Mouse (Mus musculus): ENCODE results near the gene Slc34a3. TPM values are rescaled to one million over a fixed set of nuclear protein-coding genes. Genes with fewer than 3 reads are reported as not detected.

The Slc34a3 gene
- polyA plus RNA-seq, 1 experiment, result 0.52 TPM

- no peak for DNase-seq (ENCODE audit: low read depth, low spot score)
- WGBS, result 1% methylated on average over 39 of the region's 39 CpGs
These were observed 21.2 kb upstream of the Slc34a3 start, which contains the start of gene Tmem203 for GRCm38 (mm10) chr2:25255284-25255779. TSS of gene Tmem203 (plus strand) at chr2:25255439.

GRCm38 (mm10) chr2:25252331-25252730 lies 18.2 kb upstream of the Slc34a3 start:
- WGBS, result 86% methylated on average over 1 of the region's 1 CpGs
- no peak for DNase-seq (ENCODE audit: low read depth, low spot score)

- 35% methylated on average over 10 of the region's 10 CpGs for WGBS
- no peak for DNase-seq (ENCODE audit: low read depth, low spot score)
These were observed 12.3 kb upstream of the Slc34a3 start, which contains the start of gene AL732309.1 for GRCm38 (mm10) chr2:25246183-25247072. TSS of gene AL732309.1 (minus strand) at chr2:25246863.

GRCm38 (mm10) chr2:25244144-25244543 lies 10.0 kb upstream of the Slc34a3 start:
- WGBS, result 92% methylated on average over 4 of the region's 4 CpGs
- DNase-seq (ENCODE audit: low read depth, low spot score), result no peak

GRCm38 (mm10) chr2:25243342-25243741 lies 9.2 kb upstream of the Slc34a3 start:
- DNase-seq (ENCODE audit: low read depth, low spot score), result no peak
- WGBS, result 87% methylated on average over 8 of the region's 8 CpGs

- DNase-seq (ENCODE audit: low read depth, low spot score), result no peak
- under 1% methylated on average over 59 of the region's 59 CpGs for WGBS
These were observed 7.9 kb upstream of the Slc34a3 start, which contains the start of the genes Rnf208 and Cysrt1 for GRCm38 (mm10) chr2:25242101-25242506. TSS of gene Rnf208 (plus strand) at chr2:25242255. TSS of gene Cysrt1 (minus strand) at chr2:25242452.

GRCm38 (mm10) chr2:25241438-25241775 lies 7.2 kb upstream of the Slc34a3 start:
- 10% methylated on average over 6 of the region's 6 CpGs for WGBS

GRCm38 (mm10) chr2:25240723-25241437 lies 6.7 kb upstream of the Slc34a3 start:
- no peak for DNase-seq (ENCODE audit: low read depth, low spot score)
- WGBS, result 2% methylated on average over 29 of the region's 29 CpGs

More at GRCm38 (mm10) chr2:25241438-25241775, 7.2 kb upstream of the Slc34a3 start:
- DNase-seq (ENCODE audit: low read depth, low spot score), result no peak

- 68% methylated on average over 8 of the region's 8 CpGs for WGBS
- DNase-seq (ENCODE audit: low read depth, low spot score), result no peak
These were observed 6.1 kb upstream of the Slc34a3 start for GRCm38 (mm10) chr2:25240310-25240709.

- DNase-seq (ENCODE audit: low read depth, low spot score), result no peak
- 87% methylated on average over 3 of the region's 3 CpGs for WGBS
These were observed 5.6 kb upstream of the Slc34a3 start for GRCm38 (mm10) chr2:25239766-25240165.

- no peak for DNase-seq (ENCODE audit: low read depth, low spot score)
These were observed 3.9 kb upstream of the Slc34a3 start for GRCm38 (mm10) chr2:25238106-25238505.

GRCm38 (mm10) chr2:25237522-25237921 lies 3.4 kb upstream of the Slc34a3 start:
- 22% methylated on average over 4 of the region's 4 CpGs for WGBS
- no peak for DNase-seq (ENCODE audit: low read depth, low spot score)

- 69% methylated on average over 8 of the region's 8 CpGs for WGBS
- no peak for DNase-seq (ENCODE audit: low read depth, low spot score)
These were observed 2.5 kb upstream of the Slc34a3 start, which contains the start of gene Rnf224 for GRCm38 (mm10) chr2:25236614-25237013. TSS of gene Rnf224 (minus strand) at chr2:25236787.

GRCm38 (mm10) chr2:25234551-25235220 lies 522 bp upstream of the Slc34a3 start:
- WGBS, result 57% methylated on average over 5 of the region's 5 CpGs
- DNase-seq (ENCODE audit: low read depth, low spot score), result no peak

- 65% methylated on average over 4 of the region's 4 CpGs for WGBS
- DNase-seq (ENCODE audit: low read depth, low spot score), result no peak
These were observed 743 bp downstream of the Slc34a3 start for GRCm38 (mm10) chr2:25233421-25233820.

- 82% methylated on average over 12 of the region's 12 CpGs for WGBS
- no peak for DNase-seq (ENCODE audit: low read depth, low spot score)
These were observed 3.1 kb downstream of the Slc34a3 start for GRCm38 (mm10) chr2:25231038-25231437.

- no peak for DNase-seq (ENCODE audit: low read depth, low spot score)
- 92% methylated on average over 7 of the region's 7 CpGs for WGBS
These were observed 3.6 kb downstream of the Slc34a3 start for GRCm38 (mm10) chr2:25230581-25230980.

GRCm38 (mm10) chr2:25229582-25229981 lies 4.6 kb downstream of the Slc34a3 start:
- no peak for DNase-seq (ENCODE audit: low read depth, low spot score)
- WGBS, result 95% methylated on average over 5 of the region's 5 CpGs

- DNase-seq (ENCODE audit: low read depth, low spot score), result no peak
- 70% methylated on average over 6 of the region's 6 CpGs for WGBS
These were observed 5.1 kb downstream of the Slc34a3 start for GRCm38 (mm10) chr2:25228995-25229530.

All from large intestine, adult 2 months (tissue).